Mouse (Mus musculus) cortical plate, adult 2 months (tissue): ENCODE measurements at regions not wholly inside any gene's neighbourhood (a gene's known extent, or its start where the extent isn't known, plus 50 kb on each side); places are given as distances from the start of the nearest gene placed in this dataset.

Experiments
- H3K27ac ChIP-seq: fragments of 200-500 bp; 2 replicates; pipeline ENCODE4 v1.5.1; 2012; ENCODE audit warnings: low read length, control low read depth, inconsistent platforms; ENCODE audit not compliant: insufficient read depth
- H3K4me1 ChIP-seq: fragments of 200-500 bp; 2 replicates; pipeline ENCODE4 v1.6.1; 2011; ENCODE audit warnings: low read length; ENCODE audit not compliant: control insufficient read depth, insufficient read depth
- H3K4me3 ChIP-seq: fragments of 200-500 bp; 2 replicates; pipeline ENCODE4 v1.5.1; 2011; ENCODE audit warnings: mild to moderate bottlenecking, low read length, control low read depth; ENCODE audit not compliant: insufficient read depth
- CTCF ChIP-seq: fragments of 200-500 bp; IDR thresholded peaks from 2 replicates; pipeline ENCODE4 v1.5.1; 2011; ENCODE audit warnings: mild to moderate bottlenecking, control low read depth, low read length; ENCODE audit not compliant: insufficient read depth; ENCODE audit errors: extremely low read depth
- POLR2A ChIP-seq: fragments of 200-500 bp; IDR thresholded peaks from 2 replicates; pipeline ENCODE4 v1.6.1; 2011; ENCODE audit warnings: mild to moderate bottlenecking, low read length, control low read depth; ENCODE audit not compliant: insufficient read depth; ENCODE audit errors: extremely low read depth

DNA sequence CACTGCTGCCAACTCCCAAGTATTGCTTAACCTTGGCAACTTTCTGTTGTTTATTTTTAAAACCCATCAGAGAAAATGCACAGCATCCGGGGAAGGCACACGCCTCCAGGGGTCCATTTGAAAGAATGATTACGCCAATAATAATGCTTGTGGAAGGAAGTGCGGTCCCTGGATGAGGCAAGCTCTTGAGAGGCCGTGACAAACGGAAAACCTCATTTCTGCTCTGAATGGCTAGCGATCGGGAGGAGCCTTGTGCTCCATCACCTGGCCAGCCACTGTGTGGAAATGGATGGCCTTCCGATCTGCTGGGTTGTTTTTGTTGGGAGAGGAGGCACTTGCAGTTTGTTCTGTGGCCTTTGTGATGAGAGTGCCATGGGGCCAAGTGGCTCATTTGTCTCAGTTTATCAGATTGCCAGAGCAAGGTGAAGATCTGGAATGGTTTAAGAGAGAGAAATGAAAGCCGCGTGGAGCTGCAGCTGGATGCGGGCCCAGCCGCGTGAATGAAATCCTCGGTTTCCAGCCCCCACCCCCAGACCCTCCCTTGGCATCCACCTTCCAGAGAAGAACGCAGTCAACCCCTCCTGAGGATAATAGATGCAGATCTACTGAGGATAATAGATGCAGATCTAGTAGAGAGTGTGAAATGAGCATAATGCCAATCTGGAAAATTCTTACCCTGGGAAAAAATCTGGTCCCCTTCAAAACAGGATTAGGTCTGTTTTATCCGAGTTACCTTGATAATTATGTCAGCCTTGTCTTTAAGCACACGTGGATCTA lies 192.7 kb upstream of the Npvf start:
- H3K4me1 ChIP-seq = no peaks in the 10 kb centered on the region
- no peak overlapping the region for H3K27ac ChIP-seq
- no peak for TF ChIP-seq POLR2A
- TF ChIP-seq CTCF = no peak
- H3K4me3 ChIP-seq = no peak overlapping the region

DNA sequence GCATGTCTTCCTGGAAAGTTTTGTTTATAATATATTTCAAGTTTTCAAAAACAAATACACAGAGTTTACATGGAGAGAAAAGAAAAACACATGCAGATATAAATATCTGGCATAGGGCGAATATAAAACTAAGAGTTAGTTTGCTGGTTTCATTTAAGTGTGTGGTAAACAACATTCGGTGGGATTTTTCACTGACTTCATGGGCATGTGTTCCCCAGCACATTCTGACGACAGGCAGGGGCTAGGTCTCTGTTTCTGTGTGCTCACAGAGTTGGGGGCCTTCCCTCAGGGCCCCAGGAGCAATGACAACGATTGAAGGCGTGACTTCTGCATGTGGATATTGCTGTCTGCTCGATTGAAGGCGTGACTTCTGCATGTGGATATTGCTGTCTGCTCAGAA lies 193.3 kb upstream of the Npvf start:
- no peaks in the 10 kb centered on the region for H3K4me1 ChIP-seq
- TF ChIP-seq CTCF (no peak), POLR2A (no peak)
- no peak overlapping the region for H3K4me3 ChIP-seq
- no peak overlapping the region for H3K27ac ChIP-seq

DNA sequence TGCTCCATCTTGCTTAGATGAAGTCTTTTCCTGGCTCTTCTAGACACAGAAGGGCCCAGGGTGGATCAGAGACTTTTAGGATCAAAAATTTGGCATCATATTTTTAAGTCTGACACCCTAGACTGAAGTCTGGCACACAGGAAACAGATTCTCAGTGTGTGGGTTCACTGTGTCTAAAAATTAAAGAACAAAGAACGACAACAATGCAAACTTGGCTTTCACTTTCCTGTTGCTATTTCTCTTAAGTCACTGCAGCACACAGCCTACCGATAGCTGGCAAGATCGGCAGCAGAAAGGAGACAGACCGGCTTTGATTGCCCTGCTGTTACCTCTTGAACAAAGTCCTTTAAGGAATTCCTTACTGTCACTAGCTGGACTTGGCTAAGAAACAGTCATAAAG lies 204.9 kb upstream of the Npvf start:
- no peak for TF ChIP-seq CTCF
- TF ChIP-seq POLR2A = no peak
- no peak overlapping the region for H3K27ac ChIP-seq
- no peak overlapping the region for H3K4me3 ChIP-seq
- H3K4me1 ChIP-seq = no peaks in the 10 kb centered on the region

DNA sequence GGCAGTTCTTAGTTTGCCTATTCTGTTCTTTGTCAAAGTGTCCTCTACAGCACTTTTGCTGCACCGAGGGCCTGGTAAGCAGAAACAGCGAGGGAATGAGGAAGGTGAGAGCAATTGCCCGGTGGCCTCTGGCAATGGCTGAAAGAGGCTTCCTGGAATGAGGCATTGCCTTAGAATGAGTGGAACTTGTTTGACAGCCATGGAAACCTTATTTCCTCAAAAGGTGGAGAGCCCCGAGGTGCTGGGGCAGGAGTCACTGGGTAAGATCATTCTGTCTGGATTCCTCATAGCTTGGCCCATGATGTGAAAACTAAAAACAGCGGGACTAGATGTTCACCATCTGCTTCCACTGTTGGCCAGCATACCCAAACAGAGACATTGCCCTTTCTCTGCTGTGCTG lies 223.8 kb upstream of the Npvf start:
- TF ChIP-seq POLR2A (no peak), CTCF (no peak)
- H3K4me3 ChIP-seq = no peak overlapping the region
- no peaks in the 10 kb centered on the region for H3K4me1 ChIP-seq
- H3K27ac ChIP-seq = no peak overlapping the region

DNA sequence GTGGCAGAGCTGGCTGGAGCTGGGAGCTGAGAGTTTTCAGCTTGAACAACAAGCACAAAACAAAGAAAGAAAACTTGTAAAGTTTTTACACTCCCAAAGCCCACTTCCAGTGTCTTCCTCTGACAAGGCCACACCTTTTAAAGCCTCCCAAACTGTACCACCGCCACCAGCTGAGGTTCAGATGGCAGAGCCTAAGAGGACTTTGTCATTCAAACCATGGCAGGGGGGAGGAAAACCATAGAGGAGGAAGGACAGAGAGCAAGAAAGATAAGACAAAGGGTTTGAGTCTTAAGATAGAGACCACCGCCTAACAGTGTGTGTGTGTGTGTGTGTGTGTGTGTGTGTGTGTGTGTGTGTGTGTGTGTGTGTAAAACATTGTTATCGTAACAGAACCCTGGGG lies 228.1 kb upstream of the Npvf start:
- Histone ChIP-seq H3K27ac (no peak overlapping the region), H3K4me3 (no peak overlapping the region), H3K4me1 (no peaks in the 10 kb centered on the region)
- TF ChIP-seq POLR2A (no peak), CTCF (no peak)

DNA sequence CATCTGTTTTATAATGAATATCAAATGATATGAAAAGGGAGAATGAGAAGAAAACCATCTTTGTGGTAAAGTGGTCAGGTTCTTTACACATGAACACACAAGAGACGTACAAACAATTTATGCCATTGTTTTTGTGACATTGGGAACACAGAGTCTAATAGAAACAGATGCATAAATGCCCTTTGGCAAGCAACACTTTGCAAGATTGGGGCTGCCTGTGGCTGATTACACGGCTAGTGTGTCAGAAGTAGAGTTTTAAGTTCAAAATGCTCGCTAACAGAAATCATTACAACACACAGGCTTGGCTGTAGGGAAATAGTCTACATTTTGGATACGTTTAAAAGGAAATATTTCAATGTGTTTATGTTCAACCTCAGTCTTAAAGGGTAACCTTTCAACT lies 228.5 kb upstream of the Npvf start:
- no peak overlapping the region for H3K4me3 ChIP-seq
- no peak overlapping the region for H3K27ac ChIP-seq
- no peaks in the 10 kb centered on the region for H3K4me1 ChIP-seq
- TF ChIP-seq CTCF (no peak), POLR2A (no peak)

DNA sequence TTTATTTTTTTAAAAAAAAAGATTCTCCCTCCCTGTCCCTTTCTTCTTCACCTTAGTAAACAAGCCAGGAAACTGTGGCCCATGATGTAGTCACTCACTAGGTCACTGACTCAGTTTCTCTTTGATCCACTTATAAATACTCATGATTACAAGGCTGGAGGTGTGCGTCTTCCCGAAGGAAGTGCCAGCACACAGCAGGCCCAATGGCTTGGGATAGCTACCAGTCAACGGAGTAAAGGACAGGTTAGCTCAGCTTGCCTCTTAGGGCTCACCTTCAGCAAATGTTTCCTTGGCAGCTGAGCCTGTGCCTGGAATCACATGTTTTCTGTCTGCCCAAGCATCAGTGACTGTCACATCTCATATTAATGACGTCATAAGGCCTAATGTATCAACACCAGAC lies 230.8 kb upstream of the Npvf start:
- Histone ChIP-seq H3K27ac (no peak overlapping the region), H3K4me1 (no peaks in the 10 kb centered on the region), H3K4me3 (no peak overlapping the region)
- no peak for TF ChIP-seq POLR2A
- TF ChIP-seq CTCF = no peak

DNA sequence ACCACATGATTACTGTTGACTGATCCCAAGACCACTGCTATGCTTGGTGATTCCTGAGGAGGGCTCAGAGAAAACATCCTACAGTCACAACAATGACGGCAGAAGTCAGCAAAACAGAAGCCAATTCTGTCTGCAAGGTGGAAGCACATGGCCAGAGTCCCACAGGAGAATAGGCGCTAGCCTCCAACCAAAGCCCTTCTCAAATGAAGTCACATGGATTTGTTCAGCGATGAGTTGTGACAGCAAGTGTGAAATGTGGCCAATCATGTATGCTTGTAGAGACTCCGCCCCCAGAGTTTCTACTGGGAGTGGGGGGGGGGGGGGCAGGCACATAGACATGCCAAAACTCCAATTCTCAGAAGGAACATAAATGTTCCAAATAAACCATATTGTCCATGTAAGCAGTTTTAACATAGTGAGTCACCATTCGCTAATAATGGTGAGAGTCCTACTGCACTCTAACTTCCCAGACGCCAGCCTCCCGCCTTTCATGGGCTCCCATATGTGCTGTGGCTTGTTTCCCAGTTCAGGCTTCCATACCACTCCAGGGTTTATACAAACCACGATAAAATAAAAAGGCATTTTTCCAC lies 231.6 kb upstream of the Npvf start:
- no peak for TF ChIP-seq POLR2A
- no peak for TF ChIP-seq CTCF
- no peak overlapping the region for H3K27ac ChIP-seq
- no peaks in the 10 kb centered on the region for H3K4me1 ChIP-seq

DNA sequence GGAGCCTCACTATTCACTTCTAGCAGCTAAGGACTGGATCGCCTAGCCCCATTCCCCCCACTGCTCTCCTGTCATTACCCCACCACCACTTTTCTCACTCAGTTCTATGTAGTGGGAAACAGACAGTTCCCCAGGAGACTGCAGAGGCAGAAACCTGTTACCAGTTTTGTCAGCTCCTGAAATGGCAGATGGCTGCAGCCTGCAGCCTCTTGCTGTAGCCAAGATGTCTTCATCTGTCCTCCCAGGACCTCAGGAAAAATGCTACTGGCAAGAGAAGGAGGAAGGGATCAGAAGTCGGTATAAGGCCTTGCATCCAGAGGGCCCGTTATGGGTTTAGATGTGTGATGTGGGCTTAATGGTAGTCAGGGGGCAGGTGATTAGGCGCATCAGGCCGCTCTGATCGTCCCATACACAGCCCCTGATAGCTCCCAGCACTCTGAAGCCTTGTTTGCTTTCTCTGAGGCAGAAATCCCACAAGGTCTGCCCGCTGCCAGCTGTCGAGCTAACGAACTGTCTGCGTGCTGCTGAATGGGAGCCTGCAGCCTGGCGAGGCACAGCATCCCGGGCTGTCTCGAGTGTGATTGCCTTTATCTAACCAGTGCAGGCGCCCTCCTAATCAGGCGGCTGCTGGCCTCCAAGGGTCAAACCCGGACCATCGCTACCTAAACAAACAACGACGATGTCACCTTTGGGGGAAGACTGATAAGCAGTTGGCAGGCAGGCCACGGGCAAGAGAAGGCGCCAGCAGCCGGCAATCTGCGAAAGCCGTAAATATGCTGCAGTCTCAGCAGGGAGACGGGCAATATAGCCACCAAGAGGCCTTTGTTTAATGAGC lies 236.3 kb upstream of the Npvf start:
- TF ChIP-seq POLR2A (no peak), CTCF (no peak)
- Histone ChIP-seq H3K27ac (no peak overlapping the region), H3K4me3 (no peak overlapping the region), H3K4me1 (no peaks in the 10 kb centered on the region)

More for the DNA sequence above, 231.6 kb upstream of the Npvf start:
- no peak overlapping the region for H3K4me3 ChIP-seq
